In genomic region chr3:140510094-140510493, GRCm38 (mm10) we compare ENCODE assay signal across 15 mouse cellular contexts.
"Had no signal": no experiment of that assay in that cellular context is flagged by ENCODE, and none has a peak within 500 bp of the region (broad histone marks: within the 10 kb centered on the region; RNA-seq: fewer than 3 reads in every experiment).

No protein-coding gene starts in this region.

- H3K4me1 ChIP-seq: neural tube, embryonic 15.5 days; stomach, embryonic 15.5 days had no signal

- H3K36me3 ChIP-seq: neural tube, embryonic 15.5 days; stomach, embryonic 15.5 days had no signal

- H3K27ac ChIP-seq: neural tube, embryonic 15.5 days; stomach, embryonic 15.5 days; stomach, postnatal 0 days had no signal

- H3K27me3 ChIP-seq: neural tube, embryonic 15.5 days; stomach, embryonic 15.5 days had no signal

- DNase-seq: retina, postnatal 1 day; right cerebral cortex, adult 18-20 months; right cerebral cortex, postnatal 14 days; right cerebral cortex, postnatal 25 days; right cerebral cortex, postnatal 4 days; spleen, adult 18-20 months; thymus, adult 18-20 months; thymus, adult 2 months; thymus, postnatal 14 days; thymus, postnatal 25 days; thymus, postnatal 36 days; thymus, postnatal 4 days had no signal

- H3K4me2 ChIP-seq: neural tube, embryonic 15.5 days; stomach, embryonic 15.5 days had no signal

- H3K4me3 ChIP-seq: neural tube, embryonic 15.5 days; stomach, embryonic 15.5 days had no signal

- H3K9me3 ChIP-seq: neural tube, embryonic 15.5 days; stomach, embryonic 15.5 days had no signal

- H3K9ac ChIP-seq: neural tube, embryonic 15.5 days; stomach, embryonic 15.5 days had no signal
